Mouse (Mus musculus) MEL (cell line): ENCODE measurements at regions not wholly inside any gene's neighbourhood (a gene's known extent, or its start where the extent isn't known, plus 50 kb on each side); places are given as distances from the start of the nearest gene placed in this dataset.

ENCODE experiments used
- DNase-seq: peaks from one replicate; pipeline ENCODE4 v3.0.0; 2011; ENCODE audit warnings: low read depth, low spot score
- H3K27ac ChIP-seq: 2 replicates; pipeline ENCODE4 v1.5.1; 2012; ENCODE audit warnings: low read depth, mild to moderate bottlenecking, control low read depth, low read length, moderate library complexity; ENCODE audit not compliant: control insufficient read depth
- H3K27me3 ChIP-seq, 2 experiments: fragments of 150-350 bp in 1 of 2; sonication (generic) in 1 of 2; 2 replicates each; pipeline ENCODE4 v1.6.1; 2012; ENCODE audit warnings: low read length in 2 of 2, mild to moderate bottlenecking in 2 of 2, improper control_type of control experiment in 1 of 2, moderate library complexity in 1 of 2; ENCODE audit not compliant: insufficient read depth in 2 of 2, control insufficient read depth in 1 of 2
- H3K36me3 ChIP-seq, 2 experiments: 2 replicates each; pipeline ENCODE4 v1.6.1; 2012 to 2014; ENCODE audit warnings: low read length in 2 of 2, improper control_type of control experiment in 1 of 2, inconsistent platforms in 1 of 2, mild to moderate bottlenecking in 1 of 2; ENCODE audit not compliant: insufficient read depth in 2 of 2, control insufficient read depth in 1 of 2
- H3K4me1 ChIP-seq, 2 experiments: fragments of 150-350 bp in 1 of 2; sonication (generic) in 1 of 2; 2 replicates each; pipeline ENCODE4 v1.6.1; 2012; ENCODE audit warnings: low read length in 2 of 2, improper control_type of control experiment in 1 of 2, mild to moderate bottlenecking in 1 of 2; ENCODE audit not compliant: insufficient read depth in 2 of 2, control insufficient read depth in 1 of 2
- H3K4me3 ChIP-seq, 2 experiments: fragments of 150-350 bp in 1 of 2; sonication (generic) in 1 of 2; 2 replicates each; pipeline ENCODE4 v1.5.1; 2012; ENCODE audit warnings: low read depth in 2 of 2, low read length in 2 of 2, mild to moderate bottlenecking in 2 of 2, moderate library complexity in 2 of 2, control low read depth in 1 of 2, improper control_type of control experiment in 1 of 2; ENCODE audit not compliant: control insufficient read depth in 1 of 2, insufficient read depth in 1 of 2
- H3K79me2 ChIP-seq: 2 replicates; pipeline ENCODE4 v1.6.1; 2012; ENCODE audit warnings: mild to moderate bottlenecking, low read length, moderate library complexity; ENCODE audit not compliant: control insufficient read depth, poor library complexity, insufficient read depth
- H3K9ac ChIP-seq: 2 replicates; pipeline ENCODE4 v1.6.1; 2012; ENCODE audit warnings: low read depth, mild to moderate bottlenecking, control low read depth, low read length, moderate library complexity; ENCODE audit not compliant: control insufficient read depth, poor library complexity, severe bottlenecking
- H3K9me3 ChIP-seq: fragments of 150-350 bp; sonication (generic); replicated peaks from 2 replicates; pipeline ENCODE4 v1.6.1; 2012; ENCODE audit warnings: mild to moderate bottlenecking, low read length, improper control_type of control experiment, moderate library complexity; ENCODE audit not compliant: insufficient read depth
- BHLHE40 ChIP-seq: IDR thresholded peaks from 2 replicates; pipeline ENCODE4 v1.6.1; 2012; ENCODE audit warnings: low read depth, mild to moderate bottlenecking, inconsistent platforms, low read length, improper control_type of control experiment, borderline replicate concordance
- CHD2 ChIP-seq: IDR thresholded peaks from 2 replicates; pipeline ENCODE4 v1.6.1; 2011; ENCODE audit warnings: low read length, improper control_type of control experiment
- ELF1 ChIP-seq: IDR thresholded peaks from 2 replicates; pipeline ENCODE4 v1.6.1; 2014; ENCODE audit warnings: low read depth, mild to moderate bottlenecking, inconsistent platforms, low read length, improper control_type of control experiment, moderate library complexity
- ETS1 ChIP-seq: IDR thresholded peaks from 2 replicates; pipeline ENCODE4 v1.6.1; 2012; ENCODE audit warnings: low read depth, mild to moderate bottlenecking, inconsistent platforms, low read length, improper control_type of control experiment, moderate library complexity
- GABPA ChIP-seq: IDR thresholded peaks from 2 replicates; pipeline ENCODE4 v1.6.1; 2012; ENCODE audit warnings: low read depth, mild to moderate bottlenecking, inconsistent platforms, low read length, improper control_type of control experiment, moderate library complexity
- KAT2A ChIP-seq: conservative IDR thresholded peaks from 2 replicates; pipeline ENCODE4 v1.6.1; 2012; ENCODE audit warnings: low read depth, low read length, improper control_type of control experiment, inconsistent platforms
- MEF2A ChIP-seq: IDR thresholded peaks from 2 replicates; pipeline ENCODE4 v1.6.1; 2014; ENCODE audit warnings: low read depth, mild to moderate bottlenecking, inconsistent platforms, low read length, improper control_type of control experiment; ENCODE audit not compliant: poor library complexity, insufficient replicate concordance, severe bottlenecking; ENCODE audit errors: extremely low read depth
- NRF1 ChIP-seq: IDR thresholded peaks from 2 replicates; pipeline ENCODE4 v1.6.1; 2014; ENCODE audit warnings: low read depth, mild to moderate bottlenecking, inconsistent platforms, low read length, improper control_type of control experiment, moderate library complexity; ENCODE audit not compliant: poor library complexity, insufficient read depth, severe bottlenecking
- POLR2A ChIP-seq, 2 experiments: IDR thresholded peaks; 2 replicates each; pipeline ENCODE4 v1.6.1; 2011 to 2012; ENCODE audit warnings: low read length in 2 of 2, mild to moderate bottlenecking in 2 of 2, control low read depth in 1 of 2, improper control_type of control experiment in 1 of 2, low read depth in 1 of 2, moderate library complexity in 1 of 2; ENCODE audit not compliant: control insufficient read depth in 1 of 2, insufficient read depth in 1 of 2, poor library complexity in 1 of 2
- POLR2AphosphoS2 ChIP-seq: IDR thresholded peaks from 2 replicates; pipeline ENCODE4 v1.6.1; 2011; ENCODE audit warnings: low read length, improper control_type of control experiment
- POLR2AphosphoS5 ChIP-seq: IDR thresholded peaks from 2 replicates; pipeline ENCODE4 v1.6.1; 2012; ENCODE audit warnings: low read depth, borderline replicate concordance, mild to moderate bottlenecking, inconsistent platforms, low read length, moderate library complexity, mixed read lengths
- RAD21 ChIP-seq: IDR thresholded peaks from 2 replicates; pipeline ENCODE4 v1.6.1; 2011; ENCODE audit warnings: mild to moderate bottlenecking, low read depth, low read length, improper control_type of control experiment
- SIN3A ChIP-seq: IDR thresholded peaks from 2 replicates; pipeline ENCODE4 v1.6.1; 2012; ENCODE audit warnings: low read length, improper control_type of control experiment, inconsistent platforms
- SMC3 ChIP-seq: IDR thresholded peaks from 2 replicates; pipeline ENCODE4 v1.6.1; 2011; ENCODE audit warnings: low read depth, low read length, improper control_type of control experiment
- TAL1 ChIP-seq: IDR thresholded peaks from 2 replicates; pipeline ENCODE4 v1.6.1; 2012; ENCODE audit warnings: mild to moderate bottlenecking, inconsistent platforms, low read length, moderate library complexity, mixed read lengths
- TBP ChIP-seq: IDR thresholded peaks from 2 replicates; pipeline ENCODE4 v1.8.0; 2011; ENCODE audit warnings: low read depth, low read length, improper control_type of control experiment
- USF1 ChIP-seq: IDR thresholded peaks from 2 replicates; pipeline ENCODE4 v1.6.1; 2014; ENCODE audit warnings: low read depth, mild to moderate bottlenecking, inconsistent platforms, low read length, improper control_type of control experiment, moderate library complexity
- USF2 ChIP-seq, 2 experiments: IDR thresholded peaks; 2 replicates each; pipeline ENCODE4 v1.6.1; 2011 to 2012; ENCODE audit warnings: improper control_type of control experiment in 2 of 2, low read length in 2 of 2, borderline replicate concordance in 1 of 2, inconsistent platforms in 1 of 2, low read depth in 1 of 2, mild to moderate bottlenecking in 1 of 2; ENCODE audit not compliant: insufficient read depth in 1 of 2
- ZKSCAN1 ChIP-seq: IDR thresholded peaks from 2 replicates; pipeline ENCODE4 v1.6.1; 2012; ENCODE audit warnings: low read depth, mild to moderate bottlenecking, inconsistent platforms, low read length, improper control_type of control experiment, moderate library complexity

- DNase-seq = no peak
- Histone ChIP-seq H3K9me3 (no peaks in the 10 kb centered on the region), H3K27ac (no peak overlapping the region), H3K36me3 (peaks cover 0 to 3% of the 10 kb centered on the region in 2 experiments; a peak in 1 of 4 replicates), H3K79me2 (no peaks in the 10 kb centered on the region), H3K4me1 (peaks cover 3 to 4% of the 10 kb centered on the region in 2 experiments; a peak in 2 of 4 replicates), H3K4me3 (no peak overlapping the region), H3K9ac (no peak overlapping the region), H3K27me3 (no peaks in the 10 kb centered on the region)
- TF ChIP-seq POLR2A (IDR thresholded peaks at IDR 0.05; ENCODE audit: control insufficient read depth in 1 of 2, insufficient read depth in 1 of 2, low read depth in 1 of 2, low read length in 2 of 2, poor library complexity in 1 of 2) (no peak), GABPA (no peak), ETS1 (no peak), POLR2AphosphoS2 (no peak), MEF2A (no peak), SMC3 (no peak), ZKSCAN1 (no peak), SIN3A (no peak), NRF1 (no peak), USF2 (IDR thresholded peaks at IDR 0.05; ENCODE audit: borderline replicate concordance in 1 of 2, insufficient read depth in 1 of 2, low read depth in 1 of 2, low read length in 2 of 2) (no peak), ELF1 (no peak), CHD2 (no peak), TBP (no peak), TAL1 (no peak), KAT2A (no peak), POLR2AphosphoS5 (no peak), USF1 (no peak)
Measured at GRCm38 (mm10) chr5:107050076-107050475, 86.0 kb downstream of the Cdc7 start.

GRCm38 (mm10) chr5:107051868-107052267 lies 87.7 kb downstream of the Cdc7 start:
- Histone ChIP-seq H3K4me1 (peaks cover 0 to 3% of the 10 kb centered on the region in 2 experiments; a peak in 1 of 4 replicates), H3K4me3 (no peak overlapping the region), H3K27me3 (no peaks in the 10 kb centered on the region), H3K79me2 (no peaks in the 10 kb centered on the region), H3K36me3 (peaks cover 0 to 2% of the 10 kb centered on the region in 2 experiments; a peak in 1 of 4 replicates), H3K27ac (no peak overlapping the region), H3K9ac (no peak overlapping the region), H3K9me3 (no peaks in the 10 kb centered on the region)
- DNase-seq = no peak
- TF ChIP-seq SMC3 (no peak), RAD21 (no peak), BHLHE40 (no peak)
